Mouse (Mus musculus) liver, adult 2 months (tissue): Measurements from ENCODE around the gene Il18bp.

Experiments
- CTCF ChIP-seq: fragments of 200-500 bp; IDR thresholded peaks from 2 replicates; pipeline ENCODE4 v1.5.1; 2011; ENCODE audit warnings: low read depth, low read length, control low read depth
- POLR2A ChIP-seq: fragments of 200-500 bp; IDR thresholded peaks from 2 replicates; pipeline ENCODE4 v1.6.1; 2011; ENCODE audit warnings: low read length, control low read depth; ENCODE audit not compliant: insufficient read depth; ENCODE audit errors: extremely low read depth

DNA sequence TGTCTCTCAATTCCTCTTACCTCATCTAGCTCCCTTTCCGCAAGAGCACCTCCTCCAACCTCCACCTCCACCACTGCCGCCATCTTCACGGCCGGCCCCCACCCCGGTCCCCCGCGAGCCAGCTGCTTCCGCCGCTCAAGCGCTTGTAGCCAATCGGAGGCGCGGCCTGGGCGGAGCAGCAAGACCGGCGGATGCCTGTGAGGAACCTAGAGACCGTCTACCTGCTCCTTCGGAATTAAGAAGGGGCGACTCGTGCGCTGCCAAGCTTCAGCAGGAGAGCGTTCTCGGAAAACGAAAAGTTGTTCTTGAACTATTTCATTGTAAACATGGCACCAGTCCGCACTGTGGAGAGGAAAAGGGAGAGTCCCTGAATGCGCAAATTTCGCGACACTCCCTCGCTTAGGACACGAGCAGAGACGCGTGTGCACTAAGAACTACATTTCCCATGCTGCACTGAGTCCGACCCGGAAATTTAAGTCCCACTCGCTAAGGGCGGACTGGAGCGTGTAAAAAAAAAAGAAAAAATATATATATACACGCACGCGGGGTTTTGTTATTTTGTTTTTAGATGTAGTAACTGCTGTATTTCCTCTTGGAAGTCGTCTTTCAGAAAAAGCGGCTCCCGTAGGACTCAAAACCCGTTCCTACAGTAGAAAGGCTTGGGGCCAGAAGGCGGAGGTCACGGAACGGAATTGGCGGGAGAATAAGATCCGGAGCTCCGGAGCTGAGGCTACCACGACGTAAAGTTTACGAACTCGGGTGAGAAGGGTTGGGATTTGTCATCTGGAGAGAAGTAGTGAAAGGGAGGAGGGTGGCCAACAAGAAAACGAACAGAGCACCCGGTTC lies 46.8 kb upstream of the Il18bp start, which contains the start of the genes Rnf121, Xndc1 and Xntrpc:
- no peak for TF ChIP-seq CTCF
- peak; percentile 59; the same call in 1 of the 2 replicates for TF ChIP-seq POLR2A
